Mouse (Mus musculus) cerebellum, postnatal 4 days (tissue): Measurements from ENCODE around the gene Myh7.
"Not testable (repeated sequence)": the region's sequence is repeated elsewhere in the genome, so short reads cannot be mapped to it uniquely, and the experiment has no call there.

Experiments
- DNase-seq, 2 experiments: peaks; one replicate each; pipeline ENCODE4 v3.0.0; 2022; ENCODE audit warnings: low spot score in 2 of 2, mixed read lengths in 1 of 2

The Myh7 gene

GRCm38 (mm10) chr14:54968344-54968743 lies 26.1 kb downstream of the Myh7 start:
- no peak for DNase-seq

GRCm38 (mm10) chr14:54967874-54968273 lies 26.6 kb downstream of the Myh7 start:
- DNase-seq: no peak

- DNase-seq: no peak
These were observed 28.0 kb downstream of the Myh7 start, which contains the start of gene Myh6 for GRCm38 (mm10) chr14:54966320-54966977. TSS of gene Myh6 (minus strand) at chr14:54966927.

GRCm38 (mm10) chr14:54965631-54966030 lies 28.8 kb downstream of the Myh7 start:
- DNase-seq: no peak

- DNase-seq: no peak
These were observed 29.4 kb downstream of the Myh7 start for GRCm38 (mm10) chr14:54965044-54965443.

GRCm38 (mm10) chr14:54963727-54964126 lies 30.7 kb downstream of the Myh7 start:
- no peak for DNase-seq

- DNase-seq: no peak
These were observed 31.7 kb downstream of the Myh7 start for GRCm38 (mm10) chr14:54962714-54963113.

GRCm38 (mm10) chr14:54961487-54961886 lies 32.9 kb downstream of the Myh7 start:
- DNase-seq: no peak

GRCm38 (mm10) chr14:54960769-54961168 lies 33.7 kb downstream of the Myh7 start:
- no peak for DNase-seq

- DNase-seq: not testable (repeated sequence)
These were observed 34.4 kb downstream of the Myh7 start for GRCm38 (mm10) chr14:54959853-54960613.

- no peak for DNase-seq
These were observed 35.2 kb downstream of the Myh7 start for GRCm38 (mm10) chr14:54959197-54959596.

GRCm38 (mm10) chr14:54958503-54958902 lies 35.9 kb downstream of the Myh7 start:
- no peak for DNase-seq

GRCm38 (mm10) chr14:54956533-54956932 lies 37.9 kb downstream of the Myh7 start:
- DNase-seq: no peak

GRCm38 (mm10) chr14:54955481-54955880 lies 38.9 kb downstream of the Myh7 start:
- no peak for DNase-seq

GRCm38 (mm10) chr14:54954474-54954873 lies 40.0 kb downstream of the Myh7 start:
- DNase-seq: no peak

- DNase-seq: no peak
These were observed 40.7 kb downstream of the Myh7 start for GRCm38 (mm10) chr14:54953664-54954206.

GRCm38 (mm10) chr14:54951587-54951986 lies 42.8 kb downstream of the Myh7 start:
- no peak for DNase-seq

GRCm38 (mm10) chr14:54950493-54950892 lies 43.9 kb downstream of the Myh7 start:
- DNase-seq: no peak

- no peak for DNase-seq
These were observed 45.6 kb downstream of the Myh7 start for GRCm38 (mm10) chr14:54948781-54949180.

- DNase-seq: not testable (repeated sequence)
These were observed 47.4 kb downstream of the Myh7 start for GRCm38 (mm10) chr14:54947008-54947407.

- no peak for DNase-seq
These were observed 48.3 kb downstream of the Myh7 start for GRCm38 (mm10) chr14:54945975-54946704.

GRCm38 (mm10) chr14:54944939-54945338 lies 49.5 kb downstream of the Myh7 start:
- DNase-seq: no peak
